Mouse (Mus musculus): ENCODE data around the gene Enthd1. TPM values are rescaled to one million over a fixed set of nuclear protein-coding genes. Genes with fewer than 3 reads are reported as not detected.

The Enthd1 gene
- polyA plus RNA-seq, 1 experiment, result not detected

DNA sequence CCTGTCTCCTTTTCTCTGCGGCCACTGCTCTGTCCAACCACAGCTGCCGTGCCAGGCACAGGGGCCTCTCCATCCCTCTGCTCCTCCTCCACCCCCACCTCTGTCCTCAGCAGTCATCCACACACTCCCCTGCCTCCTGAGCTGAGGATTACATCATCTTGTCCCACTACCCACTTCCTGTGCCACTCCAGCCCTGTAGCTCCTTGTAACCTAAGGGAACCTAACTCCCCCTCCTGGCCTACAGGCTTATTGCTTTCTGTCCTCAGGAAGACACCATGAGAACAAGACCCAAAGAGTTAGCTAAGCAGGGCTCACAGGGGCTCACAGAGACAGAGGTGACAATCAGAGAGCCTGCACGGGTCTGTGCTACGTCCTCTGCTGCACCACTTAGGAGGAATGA is 73.5 kb downstream of the Enthd1 start:
- H3K27ac ChIP-seq (ENCODE audit: insufficient read depth, low read length), result no peak overlapping the region
- DNase-seq, result no peak
- WGBS, result 87% methylated on average over 4 of the region's 4 CpGs
- no peaks in the 10 kb centered on the region for H3K27me3 ChIP-seq (ENCODE audit: control insufficient read depth, insufficient read depth, low read length)
- H3K4me1 ChIP-seq (ENCODE audit: control insufficient read depth, insufficient read depth, low read length), result no peaks in the 10 kb centered on the region
- no peak for TF ChIP-seq CTCF (IDR thresholded peaks at IDR 0.05; ENCODE audit: borderline replicate concordance, insufficient read depth, low read depth, low read length)
- TF ChIP-seq POLR2A (IDR thresholded peaks at IDR 0.05; ENCODE audit: borderline replicate concordance, insufficient read depth, low read length), result no peak
- no peak overlapping the region for H3K4me3 ChIP-seq (replicated peaks; ENCODE audit: insufficient read depth, low read depth, low read length)

DNA sequence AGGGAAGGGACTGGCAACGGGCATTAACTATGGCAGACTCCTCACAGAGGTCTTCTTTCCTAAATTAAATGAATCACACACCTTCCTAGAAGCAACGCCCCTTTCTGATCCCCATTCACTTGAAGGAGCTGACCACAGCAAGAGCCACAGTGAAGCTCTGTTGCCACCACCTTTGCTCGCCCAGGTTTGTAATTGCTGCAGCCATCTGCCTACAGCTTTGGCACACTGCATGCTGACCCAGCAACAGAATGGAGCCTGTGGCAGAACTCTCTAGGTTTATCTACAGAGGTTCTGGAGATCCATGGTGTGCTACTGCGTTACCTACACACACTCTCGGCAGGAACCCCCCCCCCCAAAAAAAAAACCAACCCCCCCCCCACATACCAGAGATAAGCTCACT is 74.8 kb downstream of the Enthd1 start:
- Histone ChIP-seq H3K4me1 (ENCODE audit: control insufficient read depth, insufficient read depth, low read length) (no peaks in the 10 kb centered on the region), H3K27ac (ENCODE audit: insufficient read depth, low read length) (no peak overlapping the region), H3K4me3 (replicated peaks; ENCODE audit: insufficient read depth, low read depth, low read length) (no peak overlapping the region), H3K27me3 (ENCODE audit: control insufficient read depth, insufficient read depth, low read length) (no peaks in the 10 kb centered on the region)
- TF ChIP-seq CTCF (IDR thresholded peaks at IDR 0.05; ENCODE audit: borderline replicate concordance, insufficient read depth, low read depth, low read length), result peak; percentile 34; the same call in 1 of the 2 replicates
- TF ChIP-seq POLR2A (IDR thresholded peaks at IDR 0.05; ENCODE audit: borderline replicate concordance, insufficient read depth, low read length), result no peak
- DNase-seq, result peak in 1 of 2 experiments; percentile 38
- 50% methylated on average over 5 of the region's 5 CpGs for WGBS

DNA sequence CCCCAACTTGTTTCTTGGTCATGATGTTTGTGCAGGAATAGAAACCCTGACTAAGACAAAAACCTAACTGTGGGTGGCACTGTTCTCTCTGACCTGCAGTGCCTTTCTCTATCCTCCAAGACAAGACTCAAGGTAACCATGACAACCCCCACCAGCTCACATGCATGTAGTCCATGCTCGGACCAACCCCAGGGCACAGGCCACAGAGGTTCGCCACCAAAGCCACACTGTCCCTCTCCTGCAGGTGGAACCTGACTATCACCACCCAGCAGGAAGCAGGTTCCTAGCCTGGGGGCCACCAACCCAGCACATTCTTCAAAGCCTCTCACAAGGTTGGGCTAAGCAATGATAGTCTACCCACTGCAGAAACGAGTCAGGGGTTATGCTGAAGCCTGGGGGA is 76.3 kb downstream of the Enthd1 start:
- Histone ChIP-seq H3K4me3 (replicated peaks; ENCODE audit: insufficient read depth, low read depth, low read length) (no peak overlapping the region), H3K27ac (ENCODE audit: insufficient read depth, low read length) (no peak overlapping the region), H3K27me3 (ENCODE audit: control insufficient read depth, insufficient read depth, low read length) (no peaks in the 10 kb centered on the region), H3K4me1 (ENCODE audit: control insufficient read depth, insufficient read depth, low read length) (no peaks in the 10 kb centered on the region)
- 70% methylated on average over 3 of the region's 3 CpGs for WGBS
- no peak for TF ChIP-seq POLR2A (IDR thresholded peaks at IDR 0.05; ENCODE audit: borderline replicate concordance, insufficient read depth, low read length)
- DNase-seq, result no peak

DNA sequence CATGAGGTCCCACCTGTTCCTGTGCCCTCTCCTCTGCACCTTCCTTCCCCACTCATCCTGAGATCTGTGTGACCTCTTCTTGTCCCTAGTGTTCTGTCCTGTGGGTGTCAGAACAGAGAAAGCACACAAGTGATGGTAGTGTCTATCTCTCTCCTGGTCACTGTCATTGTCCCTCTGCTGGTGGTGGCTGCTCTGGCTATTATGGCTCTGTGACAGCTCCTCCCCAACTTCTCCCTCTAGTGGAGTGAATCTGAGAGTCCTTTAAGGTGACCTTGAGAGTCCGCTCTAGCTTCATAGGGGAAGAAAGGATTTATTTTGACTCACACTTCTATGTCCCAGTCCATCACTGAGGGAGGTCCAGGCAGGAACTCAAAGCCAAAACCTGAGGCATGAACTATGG is 79.4 kb downstream of the Enthd1 start:
- H3K4me3 ChIP-seq (replicated peaks; ENCODE audit: insufficient read depth, low read depth, low read length), result no peak overlapping the region
- no peaks in the 10 kb centered on the region for H3K27me3 ChIP-seq (ENCODE audit: control insufficient read depth, insufficient read depth, low read length)
- WGBS, result 93% methylated on average over 1 of the region's 1 CpGs
- H3K4me1 ChIP-seq (ENCODE audit: control insufficient read depth, insufficient read depth, low read length), result no peaks in the 10 kb centered on the region
- DNase-seq, result no peak
- TF ChIP-seq POLR2A (IDR thresholded peaks at IDR 0.05; ENCODE audit: borderline replicate concordance, insufficient read depth, low read length) (no peak), CTCF (IDR thresholded peaks at IDR 0.05; ENCODE audit: borderline replicate concordance, insufficient read depth, low read depth, low read length) (no peak)
- H3K27ac ChIP-seq (ENCODE audit: insufficient read depth, low read length), result no peak overlapping the region

DNA sequence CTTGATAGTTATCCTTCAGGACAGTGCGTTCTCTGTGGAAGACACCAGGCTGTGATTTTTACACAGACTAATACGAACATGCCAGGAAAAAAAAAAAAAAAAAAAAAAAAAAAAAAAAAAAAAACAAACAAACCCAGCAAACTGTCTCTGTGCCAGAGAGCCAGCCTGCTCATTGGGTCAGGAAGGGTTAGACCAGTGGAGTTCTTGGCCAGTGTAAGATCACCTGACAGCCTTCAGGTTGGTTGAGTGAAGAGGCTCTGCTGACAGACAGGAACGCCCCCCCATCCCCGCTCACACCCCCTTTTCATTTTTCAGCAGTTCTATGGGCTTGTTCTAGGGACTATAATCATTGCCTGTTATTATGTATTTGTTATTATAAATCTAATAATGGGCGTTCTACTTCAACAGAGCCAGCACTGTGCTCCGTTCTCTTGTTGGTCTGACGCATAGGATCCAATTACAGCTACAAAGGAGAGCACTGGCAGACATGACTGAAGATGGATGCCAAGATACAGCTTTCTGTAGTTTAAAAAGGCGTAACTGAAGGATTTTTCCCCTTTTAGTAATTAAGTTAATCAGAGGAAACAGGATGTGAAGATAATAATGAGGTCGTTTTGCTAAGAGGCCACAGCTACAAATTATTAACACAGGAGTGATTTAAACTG is 81.8 kb downstream of the Enthd1 start:
- 74% methylated on average over 9 of the region's 9 CpGs for WGBS
- TF ChIP-seq CTCF (IDR thresholded peaks at IDR 0.05; ENCODE audit: borderline replicate concordance, insufficient read depth, low read depth, low read length), result no peak
- TF ChIP-seq POLR2A (IDR thresholded peaks at IDR 0.05; ENCODE audit: borderline replicate concordance, insufficient read depth, low read length), result no peak
- no peaks in the 10 kb centered on the region for H3K27me3 ChIP-seq (ENCODE audit: control insufficient read depth, insufficient read depth, low read length)
- no peak overlapping the region for H3K4me3 ChIP-seq (replicated peaks; ENCODE audit: insufficient read depth, low read depth, low read length)
- DNase-seq, result no peak
- no peak overlapping the region for H3K27ac ChIP-seq (ENCODE audit: insufficient read depth, low read length)
- no peaks in the 10 kb centered on the region for H3K4me1 ChIP-seq (ENCODE audit: control insufficient read depth, insufficient read depth, low read length)

DNA sequence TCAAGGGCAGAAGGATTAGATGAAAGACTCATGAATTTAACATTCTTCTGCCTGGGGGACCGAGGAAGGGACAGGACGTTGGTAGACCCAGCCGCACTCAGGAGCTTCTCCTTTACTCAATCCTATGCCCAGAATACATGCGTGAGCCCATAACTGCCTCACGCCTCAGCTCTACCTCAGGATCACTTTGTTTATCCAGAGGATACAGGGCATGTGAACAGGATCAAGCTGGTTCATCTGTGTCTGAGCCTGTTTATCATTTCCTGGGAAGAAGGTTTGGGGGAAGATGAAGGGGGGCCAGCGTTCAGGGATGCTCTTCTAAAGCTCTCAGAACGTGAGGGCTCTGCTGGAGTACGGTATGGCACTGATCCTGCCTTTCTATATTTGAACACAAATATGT is 82.6 kb downstream of the Enthd1 start:
- TF ChIP-seq POLR2A (IDR thresholded peaks at IDR 0.05; ENCODE audit: borderline replicate concordance, insufficient read depth, low read length) (no peak), CTCF (IDR thresholded peaks at IDR 0.05; ENCODE audit: borderline replicate concordance, insufficient read depth, low read depth, low read length) (no peak)
- no peak for DNase-seq
- H3K4me1 ChIP-seq (ENCODE audit: control insufficient read depth, insufficient read depth, low read length), result no peaks in the 10 kb centered on the region
- H3K4me3 ChIP-seq (replicated peaks; ENCODE audit: insufficient read depth, low read depth, low read length), result no peak overlapping the region
- 75% methylated on average over 8 of the region's 8 CpGs for WGBS
- H3K27ac ChIP-seq (ENCODE audit: insufficient read depth, low read length), result no peak overlapping the region
- no peaks in the 10 kb centered on the region for H3K27me3 ChIP-seq (ENCODE audit: control insufficient read depth, insufficient read depth, low read length)

DNA sequence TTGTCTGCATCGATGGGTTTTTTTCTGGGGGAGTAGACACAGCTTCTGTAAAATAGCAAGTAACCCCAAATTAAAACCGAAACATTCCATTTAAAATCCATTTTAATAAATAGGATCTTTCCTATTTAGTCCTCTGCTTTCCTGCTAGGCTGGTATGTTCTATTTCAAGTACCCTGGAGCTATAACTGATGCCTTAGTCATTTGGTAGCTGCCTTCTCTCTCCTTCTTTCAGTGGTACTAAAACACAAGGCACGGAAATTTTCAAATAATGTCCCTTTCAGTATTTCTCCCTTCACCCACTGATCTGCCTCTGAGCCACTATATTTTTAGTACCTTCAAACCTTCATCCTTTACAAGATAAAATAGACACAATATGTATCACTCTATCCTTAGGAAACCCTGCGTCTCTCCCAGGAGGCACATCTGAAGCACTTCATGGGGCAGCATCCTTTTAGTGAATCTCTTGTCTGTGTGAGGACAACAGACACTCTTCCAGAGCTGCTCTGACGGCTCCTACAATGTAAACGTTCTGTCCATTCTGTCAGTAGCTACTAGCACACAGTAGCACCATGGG is 90.4 kb downstream of the Enthd1 start:
- 88% methylated on average over 6 of the region's 6 CpGs for WGBS
- Histone ChIP-seq H3K4me3 (replicated peaks; ENCODE audit: insufficient read depth, low read depth, low read length) (no peak overlapping the region), H3K27me3 (ENCODE audit: control insufficient read depth, insufficient read depth, low read length) (no peaks in the 10 kb centered on the region), H3K27ac (ENCODE audit: insufficient read depth, low read length) (no peak overlapping the region), H3K4me1 (ENCODE audit: control insufficient read depth, insufficient read depth, low read length) (no peaks in the 10 kb centered on the region)
- TF ChIP-seq POLR2A (IDR thresholded peaks at IDR 0.05; ENCODE audit: borderline replicate concordance, insufficient read depth, low read length) (no peak), CTCF (IDR thresholded peaks at IDR 0.05; ENCODE audit: borderline replicate concordance, insufficient read depth, low read depth, low read length) (no peak)
- no peak for DNase-seq

DNA sequence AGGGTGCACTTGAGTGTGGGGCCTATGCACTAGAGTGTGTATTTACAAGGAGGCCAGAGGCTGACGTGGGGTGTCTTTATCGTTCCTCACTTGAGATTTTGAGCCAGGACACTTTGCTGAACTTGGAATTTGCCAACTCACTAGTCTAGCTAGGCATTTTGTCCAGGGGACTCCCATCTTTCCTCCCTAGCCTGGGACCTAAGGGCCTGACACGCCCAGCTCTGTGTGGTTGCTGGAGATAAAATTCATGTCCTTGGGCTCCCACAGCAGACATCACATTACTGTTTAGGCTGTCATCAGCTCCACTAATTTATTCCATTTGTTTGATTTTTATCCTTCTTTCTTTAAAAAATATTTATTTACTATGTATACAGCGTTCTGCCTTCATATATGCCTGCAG is 97.1 kb downstream of the Enthd1 start:
- WGBS, result 97% methylated on average over 4 of the region's 4 CpGs
- no peak overlapping the region for H3K27ac ChIP-seq (ENCODE audit: insufficient read depth, low read length)
- no peak for DNase-seq
- H3K27me3 ChIP-seq (ENCODE audit: control insufficient read depth, insufficient read depth, low read length), result no peaks in the 10 kb centered on the region
- H3K4me3 ChIP-seq (replicated peaks; ENCODE audit: insufficient read depth, low read depth, low read length), result no peak overlapping the region
- TF ChIP-seq CTCF (IDR thresholded peaks at IDR 0.05; ENCODE audit: borderline replicate concordance, insufficient read depth, low read depth, low read length), result no peak
- no peak for TF ChIP-seq POLR2A (IDR thresholded peaks at IDR 0.05; ENCODE audit: borderline replicate concordance, insufficient read depth, low read length)
- no peaks in the 10 kb centered on the region for H3K4me1 ChIP-seq (ENCODE audit: control insufficient read depth, insufficient read depth, low read length)
